Mouse (Mus musculus): ENCODE measurements around the gene Cacng2.

DNA sequence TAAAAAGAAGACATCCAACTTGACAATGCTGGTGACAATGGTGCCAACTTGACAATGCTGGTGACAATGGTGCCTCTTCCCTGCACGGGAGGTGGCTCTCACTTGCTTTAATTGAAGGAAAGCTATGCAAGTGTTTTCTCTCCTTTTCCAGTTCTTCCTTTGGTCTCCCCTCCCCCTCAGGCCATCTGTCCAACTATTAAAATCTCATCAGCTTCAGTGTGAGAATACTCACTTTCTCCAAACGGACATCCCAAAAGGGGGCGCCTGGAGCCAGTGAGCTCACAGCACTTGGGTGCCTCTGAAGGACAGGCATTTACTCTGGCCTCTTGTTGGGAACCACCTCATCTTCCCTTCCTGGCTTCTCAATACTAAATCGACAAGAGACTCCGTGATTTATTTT lies 20.3 kb downstream of the Cacng2 start:
- TF ChIP-seq CTCF (IDR thresholded peaks at IDR 0.05; ENCODE audit: control insufficient read depth, insufficient read depth, insufficient read length) (no peak), MAX (IDR thresholded peaks at IDR 0.05) (no peak), MYOD1 (IDR thresholded peaks at IDR 0.05; ENCODE audit: control insufficient read depth, insufficient read length, low read depth) (no peak), USF1 (IDR thresholded peaks at IDR 0.05; ENCODE audit: low read depth) (no peak), FOSL1 (IDR thresholded peaks at IDR 0.05; ENCODE audit: insufficient read depth, low read length, poor library complexity, severe bottlenecking) (no peak), MYOG (IDR thresholded peaks at IDR 0.05; ENCODE audit: control insufficient read depth, extremely low read depth, insufficient read length) (no peak), CEBPB (IDR thresholded peaks at IDR 0.05; ENCODE audit: low read depth) (no peak)

Data from C2C12 (cell line).